Mouse (Mus musculus): ENCODE data around the gene Caln1. TPM values are rescaled to one million over a fixed set of nuclear protein-coding genes. Genes with fewer than 3 reads are reported as not detected.
A peak's percentile ranks its signal among the peaks of the same experiment; 100 is the strongest.

The Caln1 gene
- total RNA-seq, 1 experiment = not detected

GRCm38 (mm10) chr5:130852182-130852581, 482.9 kb downstream of the Caln1 start:
- in situ Hi-C loops (cut with MboI; ENCODE audit: low sequenced_read_pairs in 2 of 2, unreplicated experiment in 2 of 2) = no loop called here
- H3K27ac ChIP-seq (ENCODE audit: insufficient read depth, low read depth, low read length, poor library complexity, severe bottlenecking) = no peak overlapping the region

DNA sequence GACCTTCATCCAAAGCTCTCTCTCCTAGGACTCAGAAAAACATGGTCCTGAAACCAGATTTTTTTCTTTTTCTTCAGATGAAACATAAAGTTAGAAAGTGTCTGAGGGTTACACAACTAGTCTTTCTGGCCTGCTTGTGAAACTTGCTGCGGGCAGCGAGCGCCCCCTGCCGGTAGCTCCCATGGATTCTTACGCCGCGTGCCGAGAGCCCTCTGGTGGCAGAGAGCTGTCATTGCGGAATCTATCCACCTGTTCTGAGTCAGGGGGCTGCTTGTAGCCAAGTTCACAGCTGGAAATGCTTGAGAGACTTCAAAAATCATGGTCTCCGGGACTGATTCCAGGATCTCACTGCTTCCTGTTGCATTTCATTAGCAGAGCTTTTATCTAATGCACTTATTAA, 484.1 kb downstream of the Caln1 start:
- Histone ChIP-seq H3K36me3 (ENCODE audit: control insufficient read depth, insufficient read depth, low read length, poor library complexity, severe bottlenecking) (no peaks in the 10 kb centered on the region), H3K4me1 (ENCODE audit: control insufficient read depth in 2 of 2, insufficient read depth in 2 of 2, low read length in 2 of 2, poor library complexity in 1 of 2) (peaks cover 0 to 6% of the 10 kb centered on the region in 2 experiments; a peak in 3 of 4 replicates), H3K4me3 (ENCODE audit: insufficient read depth in 1 of 2, low read depth in 1 of 2, low read length in 2 of 2, poor library complexity in 1 of 2, severe bottlenecking in 1 of 2) (no peak overlapping the region), H3K9me3 (ENCODE audit: control insufficient read depth, insufficient read depth, low read depth, low read length) (no peaks in the 10 kb centered on the region), H3K9ac (ENCODE audit: insufficient read depth, low read depth, low read length, poor library complexity, severe bottlenecking) (no peak overlapping the region), H3K27ac (ENCODE audit: insufficient read depth, low read depth, low read length, poor library complexity, severe bottlenecking) (no peak overlapping the region)
- in situ Hi-C loops (cut with MboI; ENCODE audit: low sequenced_read_pairs in 2 of 2, unreplicated experiment in 2 of 2) = no loop called here
- DNase-seq (ENCODE audit: low read depth, low spot score) = peak; percentile 70
- TF ChIP-seq ZC3H11A (IDR thresholded peaks at IDR 0.05; ENCODE audit: borderline replicate concordance, low read depth, low read length) = peak; percentile 71; the same call in 1 of the 2 replicates
- TF ChIP-seq CHD2 (IDR thresholded peaks at IDR 0.05; ENCODE audit: low read depth, low read length) = no peak

More at GRCm38 (mm10) chr5:130852182-130852581, 482.9 kb downstream of the Caln1 start:
- H3K4me3 ChIP-seq (ENCODE audit: insufficient read depth in 1 of 2, low read depth in 1 of 2, low read length in 2 of 2, poor library complexity in 1 of 2, severe bottlenecking in 1 of 2) = 0 out of 4 replicates have a peak overlapping the region, but pooled peaks of 1 of the 2 experiments have one; percentile 42
- TF ChIP-seq ZC3H11A (IDR thresholded peaks at IDR 0.05; ENCODE audit: borderline replicate concordance, low read depth, low read length) (no peak), MAFK (IDR thresholded peaks at IDR 0.05; ENCODE audit: insufficient read depth, low read depth, low read length) (no peak), ZNF384 (IDR thresholded peaks at IDR 0.05; ENCODE audit: low read depth, low read length) (no peak), CHD2 (IDR thresholded peaks at IDR 0.05; ENCODE audit: low read depth, low read length) (no peak), HCFC1 (IDR thresholded peaks at IDR 0.05; ENCODE audit: borderline replicate concordance, insufficient read depth, low read length) (no peak)
- peak overlapping the region; percentile 52; the same call in 1 of the 2 replicates for H3K9ac ChIP-seq (ENCODE audit: insufficient read depth, low read depth, low read length, poor library complexity, severe bottlenecking)
- no peaks in the 10 kb centered on the region for H3K9me3 ChIP-seq (ENCODE audit: control insufficient read depth, insufficient read depth, low read depth, low read length)
- DNase-seq (ENCODE audit: low read depth, low spot score) = no peak
- H3K4me1 ChIP-seq (ENCODE audit: control insufficient read depth in 2 of 2, insufficient read depth in 2 of 2, low read length in 2 of 2, poor library complexity in 1 of 2) = peaks cover 0 to 7% of the 10 kb centered on the region in 2 experiments; a peak in 3 of 4 replicates
- no peaks in the 10 kb centered on the region for H3K36me3 ChIP-seq (ENCODE audit: control insufficient read depth, insufficient read depth, low read length, poor library complexity, severe bottlenecking)

DNA sequence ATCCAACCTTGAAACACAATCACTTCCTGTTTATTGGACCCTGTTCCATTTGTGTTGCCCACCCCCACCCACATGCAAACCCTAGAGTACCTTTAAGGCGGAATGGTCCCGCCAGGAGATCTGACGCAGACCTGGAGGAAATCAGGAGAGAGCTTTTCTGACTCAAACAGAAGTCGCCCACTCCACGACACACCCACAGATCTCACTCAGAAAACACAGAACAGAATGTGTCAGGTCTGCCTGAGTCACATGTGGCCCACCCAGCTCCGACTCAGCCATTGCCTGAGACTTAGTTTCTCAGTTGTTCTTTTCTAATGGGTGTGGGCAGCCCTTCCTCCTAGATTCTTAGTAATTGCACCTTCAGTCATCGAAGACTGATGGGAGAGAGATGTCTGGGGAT, 485.2 kb downstream of the Caln1 start:
- H3K4me1 ChIP-seq (ENCODE audit: control insufficient read depth in 2 of 2, insufficient read depth in 2 of 2, low read length in 2 of 2, poor library complexity in 1 of 2) = peaks cover 0 to 5% of the 10 kb centered on the region in 2 experiments; a peak in 3 of 4 replicates
- TF ChIP-seq ZNF384 (IDR thresholded peaks at IDR 0.05; ENCODE audit: low read depth, low read length) (no peak), ZC3H11A (IDR thresholded peaks at IDR 0.05; ENCODE audit: borderline replicate concordance, low read depth, low read length) (no peak), CHD2 (IDR thresholded peaks at IDR 0.05; ENCODE audit: low read depth, low read length) (no peak), MAFK (IDR thresholded peaks at IDR 0.05; ENCODE audit: insufficient read depth, low read depth, low read length) (no peak), HCFC1 (IDR thresholded peaks at IDR 0.05; ENCODE audit: borderline replicate concordance, insufficient read depth, low read length) (no peak)
- in situ Hi-C loops (cut with MboI; ENCODE audit: low sequenced_read_pairs in 2 of 2, unreplicated experiment in 2 of 2) = no loop called here

DNA sequence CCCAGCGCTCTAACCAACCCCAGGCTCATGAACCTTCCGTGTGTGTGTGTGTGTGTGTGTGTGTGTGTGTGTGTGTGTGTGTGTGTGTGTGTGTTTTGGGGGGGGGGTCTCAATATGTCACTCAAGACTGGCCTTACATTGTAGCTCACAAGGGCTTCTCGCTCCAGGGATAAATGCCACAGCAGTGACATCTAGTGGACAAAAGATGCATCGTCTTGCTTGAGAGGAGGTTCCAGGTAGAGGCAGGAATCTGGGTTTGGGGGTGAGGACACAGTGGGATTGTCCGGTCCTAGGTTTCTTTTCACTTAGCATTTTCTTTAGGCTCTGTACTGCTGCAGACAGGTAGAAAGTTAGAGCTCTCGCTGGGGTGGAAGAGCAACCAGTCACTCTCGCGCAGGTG, 488.9 kb downstream of the Caln1 start:
- Histone ChIP-seq H3K4me3 (ENCODE audit: insufficient read depth in 1 of 2, low read depth in 1 of 2, low read length in 2 of 2, poor library complexity in 1 of 2, severe bottlenecking in 1 of 2) (no peak overlapping the region), H3K4me1 (ENCODE audit: control insufficient read depth in 2 of 2, insufficient read depth in 2 of 2, low read length in 2 of 2, poor library complexity in 1 of 2) (no peaks in the 10 kb centered on the region), H3K36me3 (ENCODE audit: control insufficient read depth, insufficient read depth, low read length, poor library complexity, severe bottlenecking) (no peaks in the 10 kb centered on the region), H3K27ac (ENCODE audit: insufficient read depth, low read depth, low read length, poor library complexity, severe bottlenecking) (no peak overlapping the region), H3K9ac (ENCODE audit: insufficient read depth, low read depth, low read length, poor library complexity, severe bottlenecking) (no peak overlapping the region), H3K9me3 (ENCODE audit: control insufficient read depth, insufficient read depth, low read depth, low read length) (no peaks in the 10 kb centered on the region)
- TF ChIP-seq ZC3H11A (IDR thresholded peaks at IDR 0.05; ENCODE audit: borderline replicate concordance, low read depth, low read length) = peak; percentile 28; the same call in 1 of the 2 replicates
- no peak for TF ChIP-seq ZNF384 (IDR thresholded peaks at IDR 0.05; ENCODE audit: low read depth, low read length)
- in situ Hi-C loops (cut with MboI; ENCODE audit: low sequenced_read_pairs in 2 of 2, unreplicated experiment in 2 of 2) = no loop called here
- peak; percentile 59 for DNase-seq (ENCODE audit: low read depth, low spot score)

More for the DNA sequence above, 485.2 kb downstream of the Caln1 start:
- Histone ChIP-seq H3K27ac (ENCODE audit: insufficient read depth, low read depth, low read length, poor library complexity, severe bottlenecking) (no peak overlapping the region), H3K9me3 (ENCODE audit: control insufficient read depth, insufficient read depth, low read depth, low read length) (no peaks in the 10 kb centered on the region), H3K4me3 (ENCODE audit: insufficient read depth in 1 of 2, low read depth in 1 of 2, low read length in 2 of 2, poor library complexity in 1 of 2, severe bottlenecking in 1 of 2) (no peak overlapping the region), H3K9ac (ENCODE audit: insufficient read depth, low read depth, low read length, poor library complexity, severe bottlenecking) (no peak overlapping the region), H3K36me3 (ENCODE audit: control insufficient read depth, insufficient read depth, low read length, poor library complexity, severe bottlenecking) (no peaks in the 10 kb centered on the region)
- DNase-seq (ENCODE audit: low read depth, low spot score) = no peak

DNA sequence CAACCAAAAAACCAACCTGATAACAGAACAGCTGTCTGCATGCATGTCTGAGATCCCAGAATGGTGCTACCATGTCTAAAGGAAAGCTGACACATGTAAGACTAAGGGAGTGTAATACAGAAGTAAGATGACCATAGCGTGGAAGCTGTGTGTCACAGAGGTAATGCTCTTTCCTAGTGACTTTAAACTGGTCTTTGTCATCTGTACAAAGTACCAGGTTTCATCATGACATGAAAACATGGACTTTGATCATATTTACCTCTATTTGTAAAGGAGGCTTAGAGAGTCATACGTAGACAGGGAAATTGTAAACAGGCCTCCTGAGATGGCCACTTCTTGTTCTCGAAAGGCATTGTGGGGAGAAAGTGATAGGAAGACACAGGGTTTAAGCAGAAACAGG, 489.5 kb downstream of the Caln1 start:
- in situ Hi-C loops (cut with MboI; ENCODE audit: low sequenced_read_pairs in 2 of 2, unreplicated experiment in 2 of 2) = no loop called here
- no peak overlapping the region for H3K27ac ChIP-seq (ENCODE audit: insufficient read depth, low read depth, low read length, poor library complexity, severe bottlenecking)
- TF ChIP-seq HCFC1 (IDR thresholded peaks at IDR 0.05; ENCODE audit: borderline replicate concordance, insufficient read depth, low read length) (no peak), CHD2 (IDR thresholded peaks at IDR 0.05; ENCODE audit: low read depth, low read length) (no peak), ZNF384 (IDR thresholded peaks at IDR 0.05; ENCODE audit: low read depth, low read length) (no peak), ZC3H11A (IDR thresholded peaks at IDR 0.05; ENCODE audit: borderline replicate concordance, low read depth, low read length) (no peak), MAFK (IDR thresholded peaks at IDR 0.05; ENCODE audit: insufficient read depth, low read depth, low read length) (no peak)
- no peaks in the 10 kb centered on the region for H3K4me1 ChIP-seq (ENCODE audit: control insufficient read depth in 2 of 2, insufficient read depth in 2 of 2, low read length in 2 of 2, poor library complexity in 1 of 2)
- DNase-seq (ENCODE audit: low read depth, low spot score) = no peak
- no peak overlapping the region for H3K9ac ChIP-seq (ENCODE audit: insufficient read depth, low read depth, low read length, poor library complexity, severe bottlenecking)
- no peak overlapping the region for H3K4me3 ChIP-seq (ENCODE audit: insufficient read depth in 1 of 2, low read depth in 1 of 2, low read length in 2 of 2, poor library complexity in 1 of 2, severe bottlenecking in 1 of 2)
- H3K9me3 ChIP-seq (ENCODE audit: control insufficient read depth, insufficient read depth, low read depth, low read length) = no peaks in the 10 kb centered on the region
- no peaks in the 10 kb centered on the region for H3K36me3 ChIP-seq (ENCODE audit: control insufficient read depth, insufficient read depth, low read length, poor library complexity, severe bottlenecking)
